Mouse (Mus musculus) Patski (cell line): ENCODE results near the gene Srrm1. TPM values are rescaled to one million over a fixed set of nuclear protein-coding genes. Genes with fewer than 3 reads are reported as not detected.

Source experiments
- ATAC-seq: fragments of 100-300 bp; one replicate; pipeline ENCODE4 v1.8.0; 2021
- CTCF ChIA-PET: fragments of 350-600 bp; sonication (Branson Sonifier 250); formaldehyde crosslinking; loops from one replicate; lab custom pipeline; 2022; ENCODE audit warnings: inconsistent platforms; lab: Charles Lee
- POLR2A ChIA-PET: fragments of 350-600 bp; sonication (Branson Sonifier 250); formaldehyde crosslinking; loops from one replicate; lab custom pipeline; 2022; ENCODE audit warnings: antibody characterized with exemption, inconsistent platforms; lab: Charles Lee
- DNase-seq: peaks from one replicate; pipeline ENCODE4 v3.0.0-alpha.2; 2011; ENCODE audit warnings: low read depth, low spot score
- H3K27me3 ChIP-seq: fragments of 371-371 bp; one replicate; pipeline ENCODE4 v1.5.1; 2021
- CTCF ChIP-seq: fragments of 100-300 bp; IDR thresholded peaks from one replicate; pipeline ENCODE4 v1.5.1; 2021
- in situ Hi-C: fragments of 300-500 bp; cut with MboI; formaldehyde crosslinking; loops from 3 replicates; pipeline ENCODE4 v1.11.1; 2018; ENCODE audit warnings: low pct_unique_long_range_greater_than_20kb, mixed read lengths
- polyA plus RNA-seq: library from polyadenylated mRNA; unstranded; gene quantifications from one replicate; pipeline ENCODE4 v1.2.3, GENCODE M21; 2021

Srrm1 gene
- polyA plus RNA-seq, 1 experiment from 2014 or later: 102 TPM

DNA sequence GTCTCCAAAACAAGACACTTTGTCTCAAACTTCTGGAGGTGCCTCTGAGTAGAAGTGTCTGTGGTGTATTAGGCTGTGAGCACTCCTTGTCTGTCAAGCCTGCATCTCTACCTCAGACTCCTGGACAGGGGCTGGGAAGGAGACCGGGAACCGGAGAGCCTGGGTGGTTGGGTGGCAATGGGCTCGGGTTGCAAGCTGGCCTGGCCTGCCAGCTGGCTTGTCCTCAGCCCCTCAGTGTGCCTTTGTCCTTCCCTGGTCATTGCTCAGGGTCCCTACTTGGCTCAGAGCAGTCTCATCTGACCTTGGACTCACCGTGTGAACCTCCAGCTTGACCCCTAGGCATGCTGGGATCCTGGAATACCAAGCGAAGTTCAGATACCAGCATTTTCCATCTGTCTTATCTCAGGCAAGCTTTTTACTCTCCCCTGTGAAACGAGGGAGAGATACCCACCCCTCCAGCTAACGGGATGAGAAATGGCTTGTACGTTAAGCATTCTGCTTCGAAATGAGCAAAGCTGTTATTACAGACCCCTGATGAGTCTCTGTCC lies 43.9 kb downstream of the Srrm1 start:
- no peaks in the 10 kb centered on the region for H3K27me3 ChIP-seq
- DNase-seq (no peak), ATAC-seq (no peak)
- ChIA-PET POLR2A (interaction anchor here (0.8 to 1.9 kb wide), 7 partner anchors 9 to 54 kb away, joined by 3 to 7 read pairs (median 3); partner anchors contain the start of gene Clic4), CTCF (interaction anchor here (1.0 to 1.1 kb wide), 2 partner anchors 12 to 83 kb away, joined by 3 read pairs; no protein-coding TSS in a partner anchor)
- in situ Hi-C loops: no loop called here
- no peak for TF ChIP-seq CTCF

DNA sequence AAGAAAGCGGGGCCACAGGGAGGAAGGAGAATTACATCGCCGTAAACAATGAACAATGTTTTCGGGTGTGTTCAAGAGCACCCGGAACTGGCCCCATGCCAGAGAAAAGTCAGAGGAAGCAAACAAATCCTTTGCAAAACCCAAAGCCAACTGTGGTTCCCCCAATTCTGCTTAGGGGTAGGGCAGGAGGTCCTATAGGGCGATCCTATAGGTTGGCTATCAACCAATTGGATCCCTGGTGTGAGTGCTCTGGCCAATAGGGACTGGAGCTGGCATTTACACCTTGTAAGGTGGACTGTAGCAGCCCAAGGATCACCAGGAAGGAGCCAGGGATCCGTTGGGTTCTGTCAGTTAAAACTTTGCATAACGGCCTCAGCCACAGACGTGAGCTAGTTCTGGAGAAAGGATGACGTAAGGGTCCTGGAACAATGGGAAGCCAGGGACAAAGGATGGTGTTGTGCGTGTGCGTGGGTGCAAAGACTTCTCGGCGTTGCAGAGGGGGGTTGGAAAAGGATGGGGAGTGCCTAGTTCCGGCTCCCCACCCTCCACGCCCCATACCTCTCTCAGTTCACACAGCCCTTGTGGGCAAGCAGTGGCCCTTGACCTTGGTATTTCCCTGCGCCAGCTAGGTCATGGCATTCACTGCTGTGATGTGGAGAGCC lies 46.0 kb downstream of the Srrm1 start:
- DNase-seq (peak; percentile 80), ATAC-seq (peak; percentile 19)
- TF ChIP-seq CTCF: no peak
- in situ Hi-C loops: no loop called here
- ChIA-PET POLR2A (interaction anchor here (0.6 to 1.9 kb wide), 2 partner anchors 35 to 1099 kb away, joined by 3 to 6 read pairs; partner anchors contain the start of gene Clic4), CTCF (interaction anchor here (1.1 kb wide), 1 partner anchor 53 kb away, joined by 3 read pairs; no protein-coding TSS in a partner anchor)
- H3K27me3 ChIP-seq: no peaks in the 10 kb centered on the region

- TF ChIP-seq CTCF: no peak
- POLR2A ChIA-PET: interaction anchor here (0.7 to 1.9 kb wide), 3 partner anchors 34 to 369 kb away, joined by 3 to 6 read pairs (median 3); partner anchors contain the start of gene Clic4
- ATAC-seq (no peak), DNase-seq (no peak)
- in situ Hi-C loops: no loop called here
- H3K27me3 ChIP-seq: no peaks in the 10 kb centered on the region
- CTCF ChIA-PET: no interaction called here
These were observed 46.6 kb downstream of the Srrm1 start for GRCm38 (mm10) chr4:135306533-135306932.

- in situ Hi-C loops: no loop called here
- POLR2A ChIA-PET: interaction anchor here (1.7 kb wide), 1 partner anchor 11 kb away, joined by 4 read pairs; no protein-coding TSS in a partner anchor
- DNase-seq (no peak), ATAC-seq (no peak)
- H3K27me3 ChIP-seq: no peaks in the 10 kb centered on the region
- CTCF ChIA-PET: no interaction called here
- TF ChIP-seq CTCF: no peak
These were observed 50.9 kb downstream of the Srrm1 start for GRCm38 (mm10) chr4:135302261-135302660.

DNA sequence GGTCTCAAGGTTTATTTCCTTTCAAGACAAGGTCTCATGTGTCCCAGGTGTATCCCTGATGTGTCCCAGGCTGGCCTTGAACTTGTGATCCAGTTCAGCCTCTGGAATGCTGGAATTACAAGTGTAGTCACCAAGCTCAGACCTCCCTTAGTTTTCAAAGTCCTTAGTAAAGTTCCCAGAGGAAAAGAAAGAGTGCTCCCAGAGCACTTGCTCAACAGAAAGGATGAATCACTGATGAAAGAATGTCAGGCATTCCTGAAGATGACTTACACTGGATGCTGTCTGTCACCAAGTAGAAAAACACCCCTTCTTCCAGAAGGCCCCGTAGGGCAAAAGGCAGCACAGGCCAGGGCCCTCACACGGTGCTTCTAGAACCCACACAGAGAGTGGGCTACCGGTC lies 52.0 kb downstream of the Srrm1 start:
- ATAC-seq (peak; percentile 82), DNase-seq (peak; percentile 81)
- POLR2A ChIA-PET: interaction anchor here (0.6 to 1.7 kb wide), 2 partner anchors 12 to 37 kb away, joined by 3 to 4 read pairs; no protein-coding TSS in a partner anchor
- in situ Hi-C loops: no loop called here
- no peak for TF ChIP-seq CTCF
- CTCF ChIA-PET: no interaction called here
- H3K27me3 ChIP-seq: no peaks in the 10 kb centered on the region

DNA sequence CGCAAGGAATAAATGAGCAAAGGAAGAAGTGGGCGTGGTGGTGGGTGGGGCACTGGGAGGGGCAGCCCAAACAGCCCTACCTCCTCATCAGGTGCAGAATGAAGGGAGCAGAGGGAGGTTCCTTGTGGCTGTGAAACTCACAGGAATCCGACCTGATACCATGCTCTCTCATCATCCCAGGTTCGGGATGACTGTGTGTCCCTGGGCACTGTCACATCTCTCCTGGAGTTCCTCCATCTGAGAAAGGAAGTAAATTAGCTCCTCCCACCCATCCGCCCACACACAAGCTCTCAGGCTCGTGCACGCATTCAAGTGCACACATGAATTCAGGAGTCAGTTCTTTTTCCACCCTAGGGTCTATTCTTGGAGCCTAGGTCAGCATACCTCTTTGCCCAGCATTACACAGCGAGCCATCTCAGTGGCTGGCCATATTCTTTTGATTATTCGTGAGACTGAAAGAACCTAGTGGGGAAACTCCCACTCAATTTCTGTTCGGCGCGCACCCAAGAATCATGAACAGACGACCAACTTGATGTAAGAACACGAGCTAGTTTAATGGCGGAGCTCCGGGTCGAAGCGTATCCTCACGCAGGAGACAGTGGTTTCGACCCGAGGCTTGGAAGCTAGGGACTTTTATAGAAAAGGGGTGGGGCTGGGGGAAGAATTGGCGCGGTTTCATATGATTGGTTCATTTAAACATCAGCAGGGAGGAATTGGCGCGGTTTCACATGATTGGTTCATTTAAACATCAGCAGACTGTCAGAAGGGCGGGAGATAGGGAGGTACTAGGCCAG lies 52.7 kb downstream of the Srrm1 start:
- CTCF ChIA-PET: no interaction called here
- in situ Hi-C loops: no loop called here
- ATAC-seq (no peak), DNase-seq (no peak)
- POLR2A ChIA-PET: interaction anchor here (0.8 kb wide), 1 partner anchor 12 kb away, joined by 3 read pairs; no protein-coding TSS in a partner anchor
- no peak for TF ChIP-seq CTCF
- no peaks in the 10 kb centered on the region for H3K27me3 ChIP-seq

GRCm38 (mm10) chr4:135298680-135299079 lies 54.4 kb downstream of the Srrm1 start:
- H3K27me3 ChIP-seq: no peaks in the 10 kb centered on the region
- no peak for TF ChIP-seq CTCF
- DNase-seq (no peak), ATAC-seq (no peak)
- POLR2A ChIA-PET: interaction anchor here (1.2 kb wide), 1 partner anchor 11 kb away, joined by 4 read pairs; no protein-coding TSS in a partner anchor
- CTCF ChIA-PET: interaction anchor here (1.4 kb wide), 1 partner anchor 109 kb away, joined by 3 read pairs; no protein-coding TSS in a partner anchor
- in situ Hi-C loops: no loop called here

DNA sequence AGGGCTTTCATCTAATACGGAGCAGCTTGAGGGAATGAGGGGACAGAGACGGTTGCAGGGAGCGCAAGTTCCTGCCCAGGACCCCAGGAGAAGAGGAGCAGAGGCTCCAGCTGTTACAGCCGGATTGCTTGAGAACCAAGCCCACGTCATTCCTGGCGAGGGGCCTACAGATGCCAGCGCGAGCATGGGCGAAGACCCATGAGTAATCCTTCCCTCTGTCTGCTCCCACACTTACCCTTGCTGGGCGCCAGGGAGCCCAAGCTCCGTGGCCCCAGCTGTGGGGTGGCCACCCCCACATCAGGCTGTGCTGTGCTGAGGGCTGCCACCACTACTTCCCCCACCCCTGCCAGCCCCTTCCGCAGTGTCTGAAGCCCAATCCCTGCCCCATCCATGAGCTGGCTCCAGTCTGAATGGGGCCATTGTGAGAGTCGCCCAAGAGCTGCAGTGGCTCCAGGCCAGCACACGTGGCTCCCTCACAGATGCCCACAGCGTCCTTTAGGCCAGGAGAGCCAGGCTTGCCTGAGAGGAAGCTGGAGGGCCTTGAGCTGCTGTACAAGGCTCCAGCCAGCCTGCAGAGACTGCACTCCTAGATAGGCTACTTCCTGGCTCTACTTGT lies 55.1 kb downstream of the Srrm1 start:
- no peak for TF ChIP-seq CTCF
- POLR2A ChIA-PET: no interaction called here
- no peak for ATAC-seq
- in situ Hi-C loops: no loop called here
- no peaks in the 10 kb centered on the region for H3K27me3 ChIP-seq
- CTCF ChIA-PET: interaction anchor here (1.4 to 1.5 kb wide), 2 partner anchors 33 to 109 kb away, joined by 3 read pairs; no protein-coding TSS in a partner anchor
- no peak for DNase-seq

DNA sequence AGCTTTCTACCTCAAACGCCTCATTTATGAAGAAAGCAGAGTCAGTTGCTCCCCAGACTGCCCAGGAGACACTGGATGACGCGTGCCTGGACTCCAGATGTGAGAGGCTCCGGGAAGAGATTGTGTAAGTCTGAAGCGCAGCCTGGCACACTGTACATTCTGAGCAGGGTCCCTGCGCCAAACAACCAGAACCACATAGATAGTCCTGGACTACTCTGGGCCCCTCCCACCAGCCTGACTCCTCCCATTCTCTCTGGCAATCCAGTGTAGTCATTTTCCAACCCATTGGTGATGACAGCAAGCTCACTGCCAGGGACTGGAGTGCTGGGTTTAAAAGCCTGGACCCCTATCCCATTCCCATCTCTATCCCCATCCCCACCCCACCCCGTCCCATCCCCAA lies 56.0 kb downstream of the Srrm1 start:
- CTCF ChIA-PET: interaction anchor here (1.4 to 1.5 kb wide), 2 partner anchors 33 to 108 kb away, joined by 3 read pairs; no protein-coding TSS in a partner anchor
- no peak for TF ChIP-seq CTCF
- DNase-seq: no peak
- in situ Hi-C loops: no loop called here
- no peaks in the 10 kb centered on the region for H3K27me3 ChIP-seq
- POLR2A ChIA-PET: no interaction called here
- no peak for ATAC-seq

GRCm38 (mm10) chr4:135296565-135296964 lies 56.6 kb downstream of the Srrm1 start:
- in situ Hi-C loops: no loop called here
- no peak for TF ChIP-seq CTCF
- no peak for DNase-seq
- CTCF ChIA-PET: interaction anchor here (1.5 kb wide), 1 partner anchor 32 kb away, joined by 3 read pairs; no protein-coding TSS in a partner anchor
- no peak for ATAC-seq
- no peaks in the 10 kb centered on the region for H3K27me3 ChIP-seq
- POLR2A ChIA-PET: no interaction called here
